Mouse (Mus musculus) neural tube, embryonic 14.5 days (tissue): ENCODE data around the gene Phox2b. TPM values are rescaled to one million over a fixed set of nuclear protein-coding genes. Genes with fewer than 3 reads are reported as not detected.

Experiments
- ATAC-seq: fragments of 200-750 bp; cut with Nextera tagmentation; 2 replicates; pipeline ENCODE4 v1.8.0; 2017; ENCODE audit warnings: low read depth, mild to moderate bottlenecking, moderate TSS enrichment, moderate library complexity
- H3K27ac ChIP-seq: fragments of 300-500 bp; sonication (generic); 2 replicates; pipeline ENCODE4 v1.5.1; 2014; ENCODE audit warnings: low read depth, mild to moderate bottlenecking, control low read depth, low read length, moderate library complexity, mixed read lengths
- H3K27me3 ChIP-seq: fragments of 300-500 bp; sonication (generic); 2 replicates; pipeline ENCODE4 v1.6.1; 2014; ENCODE audit warnings: low read length; ENCODE audit not compliant: control insufficient read depth, insufficient read depth
- H3K36me3 ChIP-seq: fragments of 300-500 bp; sonication (generic); 2 replicates; pipeline ENCODE4 v1.6.1; 2014; ENCODE audit warnings: low read length, mixed read lengths; ENCODE audit not compliant: control insufficient read depth, insufficient read depth
- H3K4me1 ChIP-seq: fragments of 300-500 bp; sonication (generic); 2 replicates; pipeline ENCODE4 v1.6.1; 2014; ENCODE audit warnings: low read length; ENCODE audit not compliant: control insufficient read depth, insufficient read depth
- H3K4me2 ChIP-seq: fragments of 300-500 bp; sonication (generic); 2 replicates; pipeline ENCODE4 v1.6.1; 2014; ENCODE audit warnings: mild to moderate bottlenecking, low read depth, low read length, control low read depth
- H3K4me3 ChIP-seq: fragments of 300-500 bp; sonication (generic); 2 replicates; pipeline ENCODE4 v1.5.1; 2014; ENCODE audit warnings: low read depth, low read length, control low read depth, mixed read lengths
- H3K9ac ChIP-seq: fragments of 300-500 bp; sonication (generic); replicated peaks from 2 replicates; pipeline ENCODE4 v1.6.1; 2014; ENCODE audit warnings: low read depth, mild to moderate bottlenecking, control low read depth, low read length, mixed read lengths
- H3K9me3 ChIP-seq: fragments of 300-500 bp; sonication (generic); 2 replicates; pipeline ENCODE4 v1.6.1; 2016; ENCODE audit warnings: low read length; ENCODE audit not compliant: control insufficient read depth
- WGBS: fragments of 180-500 bp; shearing (Covaris S2); extraction: QIAGEN DNeasy Blood & Tissue Kit; methylation state at CpG from one replicate; pipeline ENCODE4 v1.1.7; 2014; 5-methylcytosine and 5-hydroxymethylcytosine counted together
- polyA plus RNA-seq: library from polyadenylated mRNA; unstranded; fragments of >200 nt; fragmentation: Nextera tagmentation; extraction: Ambion mirVana; gene quantifications from 2 replicates; pipeline ENCODE4 v1.2.1, GENCODE M21; 2014

Gene Phox2b
- polyA plus RNA-seq, 1 experiment from 2014 or later, result 0.08 TPM

DNA sequence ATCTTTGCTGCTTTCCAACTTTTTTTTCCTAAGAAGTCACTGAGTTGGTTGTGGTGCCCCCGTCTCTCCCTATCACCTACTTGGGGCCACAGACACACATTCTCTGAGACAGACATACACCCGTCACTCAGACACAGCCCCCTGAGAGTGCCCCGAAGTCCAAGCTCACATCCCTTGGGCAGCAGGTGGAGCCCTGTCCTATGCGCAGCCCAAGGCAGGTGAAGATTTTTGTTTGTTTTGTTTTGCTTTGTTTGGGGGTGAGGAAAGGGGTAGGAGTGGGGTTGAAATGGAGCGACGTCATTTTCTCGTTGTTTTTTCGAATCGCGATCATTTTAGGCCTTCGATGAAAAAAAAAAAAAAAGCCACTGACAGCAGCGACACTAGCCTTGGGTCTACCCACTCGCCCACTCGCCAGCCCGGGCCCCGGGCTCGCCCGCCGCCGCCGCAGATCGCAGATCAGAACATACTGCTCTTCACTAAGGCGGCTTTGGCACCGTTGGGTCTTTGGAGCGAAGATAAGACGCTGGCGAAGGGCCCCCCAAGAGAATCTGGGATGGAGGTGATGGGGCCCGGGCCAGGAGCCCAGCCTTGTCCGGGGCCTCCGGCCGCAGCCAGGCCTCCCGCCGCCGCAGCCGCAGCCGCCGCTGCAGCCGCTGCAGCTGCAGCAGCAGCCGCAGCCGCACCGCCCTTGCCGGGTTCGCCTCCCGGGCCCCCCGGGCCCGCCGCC lies 3.3 kb downstream of the Phox2b start:
- no peak overlapping the region for H3K4me3 ChIP-seq
- no peak overlapping the region for H3K9ac ChIP-seq
- peaks cover 74% of the 10 kb centered on the region for H3K27me3 ChIP-seq
- H3K36me3 ChIP-seq, result no peaks in the 10 kb centered on the region
- no peaks in the 10 kb centered on the region for H3K4me1 ChIP-seq
- peak overlapping the region; percentile 8; the same call in 1 of the 2 replicates for H3K4me2 ChIP-seq
- no peak overlapping the region for H3K27ac ChIP-seq
- no peaks in the 10 kb centered on the region for H3K9me3 ChIP-seq
- ATAC-seq, result no peak
- WGBS, result 1% methylated on average over 29 of the region's 47 CpGs

DNA sequence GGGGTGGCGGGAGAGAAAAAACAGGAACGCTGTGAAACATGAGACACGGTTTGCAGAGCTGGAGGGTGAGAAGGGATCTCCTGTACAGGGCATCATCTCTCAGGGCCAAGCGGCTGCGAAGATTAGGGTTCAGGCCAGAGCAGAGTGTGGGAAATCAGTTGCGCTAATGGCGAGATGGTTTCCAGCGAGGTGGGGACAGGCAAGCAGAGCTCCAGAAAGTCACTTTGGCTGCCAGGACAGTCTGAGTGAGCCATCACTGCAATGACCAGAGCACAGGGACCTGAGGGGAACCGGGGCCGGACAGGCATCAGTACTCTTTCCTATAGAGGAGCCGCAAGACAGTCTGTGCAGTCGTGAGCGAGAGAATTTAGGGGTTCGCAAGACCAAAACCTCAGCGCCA lies 3.9 kb downstream of the Phox2b start:
- Histone ChIP-seq H3K9ac (no peak overlapping the region), H3K4me2 (no peak overlapping the region), H3K4me1 (no peaks in the 10 kb centered on the region)

DNA sequence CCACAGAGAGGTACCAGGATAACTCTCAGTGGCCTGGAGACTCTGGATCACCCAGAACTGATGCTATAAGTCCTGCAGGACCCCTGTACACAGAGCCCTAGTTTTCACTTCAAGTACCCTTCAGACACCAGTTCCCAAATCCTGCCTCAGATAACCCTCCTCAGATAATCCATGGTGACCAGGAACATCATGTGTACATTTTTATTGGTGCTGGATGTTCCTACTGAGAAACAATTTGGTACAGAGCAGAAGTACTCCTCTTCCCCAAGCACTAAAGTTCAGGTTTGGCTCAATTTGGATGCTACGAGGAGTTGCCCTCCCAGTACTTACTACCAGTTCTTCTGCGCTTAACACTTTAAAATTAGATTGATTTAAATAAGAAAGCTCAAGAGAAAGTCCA lies 5.1 kb downstream of the Phox2b start:
- H3K36me3 ChIP-seq, result no peaks in the 10 kb centered on the region
- H3K27me3 ChIP-seq, result peaks cover 73% of the 10 kb centered on the region
- H3K4me3 ChIP-seq, result no peak overlapping the region
- WGBS, result 9% methylated on average over 2 of the region's 2 CpGs
- no peak overlapping the region for H3K27ac ChIP-seq
- no peak overlapping the region for H3K9ac ChIP-seq
- no peak for ATAC-seq
- H3K4me2 ChIP-seq, result no peak overlapping the region
- no peaks in the 10 kb centered on the region for H3K9me3 ChIP-seq
- H3K4me1 ChIP-seq, result no peaks in the 10 kb centered on the region

More for the DNA sequence above, 3.9 kb downstream of the Phox2b start:
- Histone ChIP-seq H3K27ac (no peak overlapping the region), H3K9me3 (no peaks in the 10 kb centered on the region), H3K27me3 (peaks cover 80% of the 10 kb centered on the region), H3K36me3 (no peaks in the 10 kb centered on the region), H3K4me3 (no peak overlapping the region)
- under 1% methylated on average over 15 of the region's 15 CpGs for WGBS
- ATAC-seq, result no peak

DNA sequence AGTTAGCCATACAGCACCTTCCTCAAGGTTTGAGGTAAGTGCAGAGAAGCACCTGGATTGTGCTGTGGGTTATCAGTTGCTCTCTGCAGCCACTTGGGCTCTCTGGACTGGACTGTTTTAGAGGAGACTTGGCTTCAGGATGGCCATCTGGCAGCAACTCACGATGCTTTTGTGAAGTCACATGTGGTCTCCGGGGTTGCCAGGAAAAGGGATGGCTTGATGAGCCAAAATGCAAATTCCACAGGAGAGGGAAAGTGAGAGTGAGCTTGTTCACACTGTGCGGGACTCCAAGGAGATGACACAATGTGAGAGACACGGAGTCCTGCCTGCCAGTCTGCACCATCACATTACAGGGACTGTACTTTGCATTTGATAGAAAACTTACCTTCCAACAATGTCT lies 7.3 kb downstream of the Phox2b start:
- 17% methylated on average over 4 of the region's 4 CpGs for WGBS
- Histone ChIP-seq H3K27ac (no peak overlapping the region), H3K36me3 (no peaks in the 10 kb centered on the region), H3K4me1 (no peaks in the 10 kb centered on the region), H3K9ac (no peak overlapping the region), H3K27me3 (peaks cover 60% of the 10 kb centered on the region), H3K9me3 (no peaks in the 10 kb centered on the region), H3K4me2 (no peak overlapping the region), H3K4me3 (no peak overlapping the region)
- ATAC-seq, result no peak

DNA sequence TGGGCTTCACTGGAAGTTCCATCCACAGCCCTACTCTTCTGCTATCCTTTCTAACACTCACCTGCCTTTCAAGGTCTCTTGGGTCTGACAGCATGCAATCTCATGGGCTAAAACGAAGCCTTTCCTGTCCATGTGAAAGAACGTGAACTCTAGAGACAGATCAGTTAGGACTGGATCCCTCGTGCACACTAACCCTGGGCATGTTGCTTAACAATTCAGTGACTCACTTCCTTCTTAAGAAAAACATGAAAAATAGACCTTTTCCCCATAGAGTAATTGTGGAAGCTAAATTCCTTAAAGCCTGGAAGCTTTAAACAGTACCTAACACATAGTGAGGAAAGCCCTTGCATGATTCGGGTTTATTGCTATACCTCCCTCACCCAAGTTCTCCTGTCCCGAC lies 8.2 kb downstream of the Phox2b start:
- WGBS, result 75% methylated on average over 5 of the region's 5 CpGs
- ATAC-seq, result no peak
- Histone ChIP-seq H3K4me3 (no peak overlapping the region), H3K27ac (no peak overlapping the region), H3K9ac (no peak overlapping the region), H3K27me3 (peaks cover 56% of the 10 kb centered on the region), H3K4me2 (no peak overlapping the region), H3K36me3 (no peaks in the 10 kb centered on the region), H3K9me3 (no peaks in the 10 kb centered on the region), H3K4me1 (no peaks in the 10 kb centered on the region)

DNA sequence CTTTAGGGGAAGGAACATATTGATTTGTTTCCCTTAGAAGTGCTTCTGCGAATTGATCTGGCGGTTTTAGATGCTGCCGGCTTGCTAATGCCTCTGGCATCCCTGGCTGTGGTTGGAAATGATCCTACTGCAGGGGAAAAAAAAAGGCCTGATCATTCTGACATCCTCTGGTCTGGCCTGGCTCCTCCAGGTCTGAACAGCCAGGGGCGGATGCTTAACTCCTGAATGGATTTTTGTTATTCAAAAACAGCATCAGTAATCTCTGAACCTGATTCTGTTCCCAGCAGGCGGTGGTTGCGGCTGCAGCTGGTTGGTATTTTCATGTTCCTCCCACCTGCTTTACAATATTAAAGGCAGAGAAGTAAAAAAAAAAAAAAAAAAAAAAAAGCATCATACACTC lies 16.0 kb downstream of the Phox2b start:
- H3K4me3 ChIP-seq, result no peak overlapping the region
- no peaks in the 10 kb centered on the region for H3K4me1 ChIP-seq
- WGBS, result 34% methylated on average over 6 of the region's 6 CpGs
- no peaks in the 10 kb centered on the region for H3K36me3 ChIP-seq
- no peak for ATAC-seq
- H3K27me3 ChIP-seq, result peaks cover 4% of the 10 kb centered on the region
- no peaks in the 10 kb centered on the region; the same call in 1 of the 2 replicates for H3K9me3 ChIP-seq
- H3K9ac ChIP-seq, result no peak overlapping the region
- H3K4me2 ChIP-seq, result no peak overlapping the region
- no peak overlapping the region for H3K27ac ChIP-seq

DNA sequence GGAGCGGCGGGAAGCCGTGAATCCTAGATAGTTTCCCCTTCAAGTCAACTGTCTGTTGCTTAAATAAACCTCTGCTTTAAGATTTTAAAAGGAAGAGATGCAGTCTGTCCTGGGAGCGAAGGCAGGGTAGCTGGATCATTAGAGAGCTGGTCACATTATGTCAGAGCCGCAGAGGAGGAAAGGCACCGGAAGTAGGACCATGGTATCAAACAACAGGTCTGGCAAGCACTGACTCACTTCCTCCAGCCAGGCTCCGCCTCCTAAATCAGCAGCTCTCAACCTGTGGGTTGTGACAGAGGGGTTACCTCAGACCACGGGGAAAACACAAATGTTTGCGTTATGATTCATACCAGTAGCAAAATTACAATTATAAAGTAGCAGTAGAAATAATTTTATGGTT lies 35.5 kb downstream of the Phox2b start:
- no peak overlapping the region for H3K27ac ChIP-seq
- no peaks in the 10 kb centered on the region for H3K4me1 ChIP-seq
- H3K27me3 ChIP-seq, result no peaks in the 10 kb centered on the region
- no peaks in the 10 kb centered on the region for H3K9me3 ChIP-seq
- 91% methylated on average over 9 of the region's 9 CpGs for WGBS
- ATAC-seq, result no peak
- no peak overlapping the region for H3K4me2 ChIP-seq
- no peak overlapping the region for H3K9ac ChIP-seq
- H3K36me3 ChIP-seq, result no peaks in the 10 kb centered on the region
- H3K4me3 ChIP-seq, result no peak overlapping the region

DNA sequence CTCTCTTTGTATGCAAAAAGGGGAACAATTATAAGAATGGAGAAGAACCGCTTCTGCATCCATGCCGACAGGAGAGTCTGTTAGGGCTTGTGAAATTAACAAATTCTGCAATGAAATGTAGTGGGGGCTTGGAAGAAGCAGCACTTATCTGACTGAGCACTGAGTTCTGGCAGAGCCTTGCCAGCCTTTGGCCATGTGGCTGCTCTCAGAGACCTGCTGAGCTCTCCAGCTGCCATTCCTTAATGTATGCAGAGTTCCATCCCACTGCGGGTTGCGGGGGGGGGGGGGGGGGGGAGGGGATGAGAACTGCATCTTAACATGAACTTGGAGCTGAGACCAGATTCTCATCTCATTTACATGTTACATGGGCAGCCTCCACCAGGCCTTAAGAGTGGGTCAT lies 38.6 kb downstream of the Phox2b start:
- no peak overlapping the region for H3K4me2 ChIP-seq
- H3K4me1 ChIP-seq, result no peaks in the 10 kb centered on the region
- no peak overlapping the region for H3K27ac ChIP-seq
- WGBS, result 36% methylated on average over 4 of the region's 4 CpGs
- no peak overlapping the region for H3K4me3 ChIP-seq
- H3K9me3 ChIP-seq, result no peaks in the 10 kb centered on the region
- no peak for ATAC-seq
- no peak overlapping the region for H3K9ac ChIP-seq
- H3K36me3 ChIP-seq, result no peaks in the 10 kb centered on the region; the same call in 1 of the 2 replicates
- no peaks in the 10 kb centered on the region for H3K27me3 ChIP-seq

DNA sequence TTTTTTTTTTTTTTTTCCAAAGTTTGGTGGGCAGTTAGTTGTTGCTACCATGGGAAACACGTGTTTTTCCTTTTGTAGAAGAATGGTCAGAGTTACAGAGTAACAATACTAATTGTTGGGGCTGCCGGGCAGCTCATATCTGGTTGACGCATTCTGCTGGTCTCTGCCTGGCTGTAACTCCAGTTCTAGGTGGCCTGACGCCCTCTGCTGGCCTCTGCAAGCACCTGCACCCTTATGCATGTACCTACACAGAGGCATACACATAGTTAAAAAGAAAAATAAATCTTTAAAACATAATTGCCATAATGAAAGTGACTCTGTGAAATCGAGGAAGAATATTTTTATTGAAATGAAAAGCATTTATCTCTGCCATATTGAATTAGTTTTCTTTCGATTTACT lies 41.3 kb downstream of the Phox2b start:
- no peaks in the 10 kb centered on the region for H3K4me1 ChIP-seq
- peaks cover 6% of the 10 kb centered on the region; the same call in 1 of the 2 replicates for H3K36me3 ChIP-seq
- H3K4me3 ChIP-seq, result no peak overlapping the region
- WGBS, result 89% methylated on average over 6 of the region's 6 CpGs
- no peak for ATAC-seq
- H3K4me2 ChIP-seq, result no peak overlapping the region
- H3K27me3 ChIP-seq, result no peaks in the 10 kb centered on the region
- no peaks in the 10 kb centered on the region for H3K9me3 ChIP-seq
- H3K27ac ChIP-seq, result no peak overlapping the region
- no peak overlapping the region for H3K9ac ChIP-seq
